Mouse (Mus musculus) forebrain, embryonic 11.5 days (tissue): Measurements from ENCODE around the gene Efr3b. TPM values are rescaled to one million over a fixed set of nuclear protein-coding genes. Genes with fewer than 3 reads are reported as not detected.

Experiments used
- ATAC-seq: fragments of 200-750 bp; cut with Nextera tagmentation; replicated peaks from 2 replicates; pipeline ENCODE4 v1.8.0; 2017; ENCODE audit warnings: moderate TSS enrichment; ENCODE audit not compliant: low FRiP score
- DNase-seq: peaks from one replicate; pipeline ENCODE4 v3.0.0-alpha.2; 2017; ENCODE audit warnings: low spot score
- H3K27ac ChIP-seq: fragments of 300-500 bp; sonication (generic); 2 replicates; pipeline ENCODE4 v1.5.1; 2014; ENCODE audit warnings: low read depth, low read length
- H3K27me3 ChIP-seq: fragments of 300-500 bp; sonication (generic); 2 replicates; pipeline ENCODE4 v1.6.1; 2014; ENCODE audit warnings: mild to moderate bottlenecking, low read length, mixed read lengths; ENCODE audit not compliant: control insufficient read depth, insufficient read depth
- H3K36me3 ChIP-seq: fragments of 300-500 bp; sonication (generic); 2 replicates; pipeline ENCODE4 v1.6.1; 2014; ENCODE audit warnings: mild to moderate bottlenecking, low read length, moderate library complexity, mixed read lengths; ENCODE audit not compliant: control insufficient read depth, insufficient read depth
- H3K4me1 ChIP-seq: fragments of 300-500 bp; sonication (generic); replicated peaks from 2 replicates; pipeline ENCODE4 v1.6.1; 2014; ENCODE audit warnings: low read length, mixed read lengths; ENCODE audit not compliant: control insufficient read depth, insufficient read depth
- H3K4me2 ChIP-seq: fragments of 300-500 bp; sonication (generic); 2 replicates; pipeline ENCODE4 v1.6.1; 2014; ENCODE audit warnings: low read depth, mild to moderate bottlenecking, low read length, moderate library complexity, mixed read lengths; ENCODE audit not compliant: severe bottlenecking
- H3K4me3 ChIP-seq: fragments of 300-500 bp; sonication (generic); 2 replicates; pipeline ENCODE4 v1.5.1; 2014; ENCODE audit warnings: low read depth, low read length
- H3K9ac ChIP-seq: fragments of 300-500 bp; sonication (generic); 2 replicates; pipeline ENCODE4 v1.6.1; 2014; ENCODE audit warnings: low read length
- H3K9me3 ChIP-seq: fragments of 300-500 bp; sonication (generic); 2 replicates; pipeline ENCODE4 v1.6.1; 2016; ENCODE audit warnings: low read length, mixed read lengths; ENCODE audit not compliant: control insufficient read depth
- WGBS: fragments of 180-500 bp; shearing (Covaris S2); extraction: QIAGEN DNeasy Blood & Tissue Kit; methylation state at CpG from one replicate; pipeline ENCODE4 v1.1.7; 2014; 5-methylcytosine and 5-hydroxymethylcytosine counted together
- polyA plus RNA-seq: library from polyadenylated mRNA; unstranded; fragments of >200 nt; fragmentation: Nextera tagmentation; extraction: Ambion mirVana; gene quantifications from 2 replicates; pipeline ENCODE4 v1.2.1, GENCODE M21; 2014

Gene Efr3b
- polyA plus RNA-seq, 1 experiment from 2014 or later = 14.4 TPM

DNA sequence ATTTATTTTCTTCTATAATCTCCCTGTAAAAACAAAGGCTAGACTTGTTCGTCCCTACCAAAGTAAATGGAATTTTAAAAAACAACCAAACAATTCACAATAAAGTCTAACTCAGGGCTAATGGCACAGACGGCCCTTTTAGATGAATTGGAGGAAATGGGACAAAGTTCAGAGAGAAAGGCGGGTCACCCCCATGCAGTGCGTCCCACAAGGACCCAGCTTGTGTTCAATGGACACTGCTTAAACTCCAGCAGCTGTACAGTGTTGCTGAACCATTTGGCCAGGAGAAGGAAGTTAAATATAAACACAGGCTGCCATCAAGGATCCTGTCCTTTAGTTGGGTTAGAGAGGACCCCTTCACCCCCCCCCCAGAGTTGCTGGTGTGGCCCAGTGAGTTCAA is 30.9 kb downstream of the Efr3b start:
- Histone ChIP-seq H3K9ac (no peak overlapping the region), H3K4me1 (peaks cover 2% of the 10 kb centered on the region; the same call in 1 of the 2 replicates), H3K4me3 (no peak overlapping the region), H3K9me3 (no peaks in the 10 kb centered on the region), H3K36me3 (no peaks in the 10 kb centered on the region), H3K27ac (no peak overlapping the region), H3K27me3 (no peaks in the 10 kb centered on the region), H3K4me2 (no peak overlapping the region)
- no peak for DNase-seq
- WGBS = 38% methylated on average over 4 of the region's 4 CpGs
- no peak for ATAC-seq

DNA sequence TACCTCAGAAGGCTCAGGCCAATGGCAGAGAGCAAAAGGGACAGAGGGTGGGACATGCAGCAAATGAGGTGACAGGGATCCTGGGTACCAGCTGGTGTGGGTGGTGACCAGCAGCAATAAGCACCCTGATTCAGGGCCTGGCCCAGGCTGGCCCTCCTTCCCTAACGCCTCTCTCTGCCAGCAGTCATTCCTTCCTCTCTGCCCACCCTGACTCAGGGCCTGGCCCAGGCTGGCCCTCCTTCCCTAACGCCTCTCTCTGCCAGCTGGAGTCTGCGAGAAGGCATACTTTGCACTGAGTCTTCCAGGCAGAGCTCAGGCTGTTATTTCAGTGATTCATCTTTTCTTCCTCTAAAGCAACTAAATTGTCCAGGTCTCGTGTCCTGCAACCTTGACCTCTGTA is 31.5 kb downstream of the Efr3b start:
- no peaks in the 10 kb centered on the region for H3K9me3 ChIP-seq
- 55% methylated on average over 4 of the region's 4 CpGs for WGBS
- no peaks in the 10 kb centered on the region for H3K27me3 ChIP-seq
- H3K4me3 ChIP-seq = no peak overlapping the region
- H3K4me1 ChIP-seq = peaks cover 2% of the 10 kb centered on the region; the same call in 1 of the 2 replicates
- no peak overlapping the region for H3K4me2 ChIP-seq
- ATAC-seq = no peak; the same call in 1 of the 2 replicates
- no peaks in the 10 kb centered on the region for H3K36me3 ChIP-seq
- no peak overlapping the region for H3K9ac ChIP-seq
- H3K27ac ChIP-seq = no peak overlapping the region
- no peak for DNase-seq

DNA sequence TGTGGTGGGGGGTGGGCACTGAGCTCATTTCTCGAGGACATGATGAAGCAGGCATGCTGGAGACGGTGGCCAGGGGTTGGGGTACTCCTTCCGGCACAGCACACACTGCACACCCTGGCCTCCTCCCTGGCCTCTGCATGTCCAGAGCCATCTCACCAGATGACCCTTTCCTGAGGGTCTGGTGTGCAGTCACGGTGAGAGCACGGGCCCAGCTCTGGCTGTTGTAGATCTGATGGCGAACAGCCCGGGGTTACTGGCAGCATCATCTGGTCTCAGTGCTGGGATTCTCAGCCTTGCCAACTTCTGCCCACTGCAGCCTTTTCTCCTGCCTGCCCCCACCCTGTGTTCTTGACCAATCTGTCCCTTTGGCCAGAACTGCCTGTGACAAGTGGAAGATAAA is 32.6 kb downstream of the Efr3b start:
- Histone ChIP-seq H3K9ac (no peak overlapping the region), H3K36me3 (no peaks in the 10 kb centered on the region), H3K4me2 (no peak overlapping the region), H3K27me3 (no peaks in the 10 kb centered on the region), H3K9me3 (no peaks in the 10 kb centered on the region), H3K4me1 (peaks cover 2% of the 10 kb centered on the region; the same call in 1 of the 2 replicates), H3K4me3 (no peak overlapping the region), H3K27ac (no peak overlapping the region)
- WGBS = 88% methylated on average over 7 of the region's 7 CpGs
- no peak for ATAC-seq
- DNase-seq = no peak

DNA sequence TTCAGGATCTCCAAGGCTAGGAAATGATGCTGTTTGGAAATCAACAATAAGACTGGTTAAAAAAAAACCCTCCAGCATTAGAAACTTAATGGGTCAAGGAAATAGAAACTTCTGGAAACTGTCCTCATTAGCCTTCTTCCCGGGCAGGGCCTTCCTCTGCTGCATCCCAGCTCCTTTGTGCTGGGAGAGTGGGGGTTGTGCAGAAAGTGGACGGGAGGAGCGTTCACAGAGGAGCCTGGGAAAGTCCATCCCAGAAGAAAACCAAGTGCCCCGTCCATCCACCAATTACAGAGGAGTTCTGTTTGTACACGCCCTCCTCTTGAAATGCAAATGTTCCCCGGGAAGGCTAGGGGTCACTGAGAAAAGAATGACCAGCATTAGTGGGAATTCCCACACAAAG is 34.1 kb downstream of the Efr3b start:
- peaks cover 2% of the 10 kb centered on the region; the same call in 1 of the 2 replicates for H3K4me1 ChIP-seq
- H3K27me3 ChIP-seq = no peaks in the 10 kb centered on the region
- no peak overlapping the region for H3K4me2 ChIP-seq
- H3K27ac ChIP-seq = no peak overlapping the region
- no peak overlapping the region for H3K4me3 ChIP-seq
- no peaks in the 10 kb centered on the region for H3K36me3 ChIP-seq
- ATAC-seq (no peak; the same call in 1 of the 2 replicates), DNase-seq (no peak)
- no peaks in the 10 kb centered on the region for H3K9me3 ChIP-seq
- no peak overlapping the region for H3K9ac ChIP-seq
- 10% methylated on average over 6 of the region's 6 CpGs for WGBS

DNA sequence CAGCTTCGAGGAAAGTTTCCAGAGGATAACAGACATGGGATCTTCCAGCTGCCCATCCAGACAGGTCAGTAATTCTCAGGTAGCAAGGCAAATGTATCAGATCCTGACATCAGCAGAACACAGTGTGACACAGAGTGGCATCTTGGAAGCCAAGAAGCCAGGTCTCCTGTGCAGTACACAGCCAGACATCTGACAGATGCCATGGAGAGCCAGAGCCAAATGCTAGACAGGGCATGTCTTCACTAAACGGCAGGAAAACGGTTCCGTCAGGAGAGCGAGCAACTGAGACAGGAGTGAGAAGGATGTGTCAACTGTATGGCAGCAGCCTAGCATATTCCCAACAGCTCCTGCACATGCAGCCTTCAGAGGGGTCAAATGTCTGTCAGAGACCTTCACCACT is 38.3 kb downstream of the Efr3b start:
- no peak overlapping the region for H3K9ac ChIP-seq
- H3K4me3 ChIP-seq = no peak overlapping the region
- WGBS = 92% methylated on average over 5 of the region's 5 CpGs
- no peak overlapping the region for H3K4me2 ChIP-seq
- no peaks in the 10 kb centered on the region for H3K4me1 ChIP-seq
- no peak overlapping the region for H3K27ac ChIP-seq
- ATAC-seq (no peak), DNase-seq (no peak)
- H3K27me3 ChIP-seq = no peaks in the 10 kb centered on the region
- no peaks in the 10 kb centered on the region for H3K9me3 ChIP-seq
- H3K36me3 ChIP-seq = no peaks in the 10 kb centered on the region

DNA sequence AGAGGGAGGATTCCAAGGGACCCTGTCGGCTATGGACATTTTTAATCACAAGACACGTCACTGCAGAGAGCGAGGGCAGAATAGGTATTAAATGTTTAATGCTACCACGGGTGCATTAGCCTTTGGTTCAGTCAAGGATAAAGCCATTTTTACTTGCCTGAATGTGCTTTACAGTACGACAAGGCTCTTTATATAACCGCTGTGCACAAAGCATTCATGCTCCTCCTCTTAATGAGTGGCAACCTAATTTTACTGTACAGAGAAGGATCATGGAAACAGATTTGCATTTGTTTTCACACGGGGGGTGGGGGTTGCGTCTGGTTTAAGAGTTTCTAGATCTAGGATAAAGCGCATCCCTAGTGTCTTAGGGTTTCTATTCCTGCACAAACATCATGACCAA is 42.0 kb downstream of the Efr3b start:
- 88% methylated on average over 9 of the region's 9 CpGs for WGBS
- Histone ChIP-seq H3K27me3 (no peaks in the 10 kb centered on the region), H3K9ac (no peak overlapping the region), H3K4me3 (no peak overlapping the region), H3K4me1 (no peaks in the 10 kb centered on the region), H3K9me3 (no peaks in the 10 kb centered on the region), H3K4me2 (no peak overlapping the region), H3K27ac (no peak overlapping the region), H3K36me3 (no peaks in the 10 kb centered on the region)
- ATAC-seq = no peak
- DNase-seq = no peak

DNA sequence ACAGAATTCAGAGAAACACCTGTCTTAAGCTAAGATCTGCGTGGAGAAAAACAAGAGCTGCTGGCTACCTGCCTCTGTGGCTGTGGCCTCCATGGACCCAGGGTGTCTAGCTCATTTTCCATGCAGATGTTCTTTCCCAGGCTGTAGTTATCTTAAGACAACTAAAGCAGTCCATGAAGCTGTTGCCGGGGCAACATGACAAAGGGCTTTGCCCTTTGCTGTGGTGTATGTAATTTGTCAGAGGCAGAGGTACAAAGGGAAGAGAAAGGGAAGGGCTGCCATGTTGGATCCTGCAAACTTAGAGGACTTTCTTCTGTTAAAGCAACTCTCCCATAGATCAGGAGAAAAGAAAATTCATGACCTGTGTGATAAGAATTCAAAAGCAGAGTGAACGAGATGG is 47.7 kb downstream of the Efr3b start:
- no peak for ATAC-seq
- H3K36me3 ChIP-seq = no peaks in the 10 kb centered on the region
- WGBS = 85% methylated on average over 3 of the region's 3 CpGs
- no peak overlapping the region for H3K9ac ChIP-seq
- H3K27me3 ChIP-seq = no peaks in the 10 kb centered on the region
- H3K4me1 ChIP-seq = 0 out of 2 replicates have a peak, but pooled peaks cover 4% of the 10 kb centered on the region
- no peak overlapping the region for H3K4me2 ChIP-seq
- DNase-seq = no peak
- H3K4me3 ChIP-seq = no peak overlapping the region
- H3K27ac ChIP-seq = no peak overlapping the region
- no peaks in the 10 kb centered on the region for H3K9me3 ChIP-seq

DNA sequence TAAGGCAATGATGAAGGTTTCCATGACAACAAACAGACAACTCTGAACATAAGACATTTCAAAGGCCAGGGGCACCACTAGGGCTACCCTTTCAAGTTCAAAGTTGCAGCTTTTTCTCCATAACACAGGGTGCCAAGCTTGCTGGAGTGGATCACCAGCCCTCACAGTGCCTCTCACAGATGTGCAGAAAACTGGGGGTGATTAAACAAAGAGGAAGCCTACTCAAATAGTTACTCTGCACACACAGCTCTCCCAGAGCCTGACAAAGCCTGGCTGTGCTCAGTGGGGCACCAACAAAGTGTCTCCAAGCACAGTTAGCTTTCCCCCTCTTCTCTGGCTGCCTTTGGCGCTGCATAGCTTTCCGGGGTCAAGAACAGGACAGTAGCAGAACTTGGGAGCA is 48.8 kb downstream of the Efr3b start:
- Histone ChIP-seq H3K4me2 (no peak overlapping the region), H3K27ac (no peak overlapping the region), H3K36me3 (no peaks in the 10 kb centered on the region), H3K4me1 (0 out of 2 replicates have a peak, but pooled peaks cover 4% of the 10 kb centered on the region), H3K27me3 (no peaks in the 10 kb centered on the region), H3K9me3 (no peaks in the 10 kb centered on the region), H3K4me3 (no peak overlapping the region), H3K9ac (no peak overlapping the region)
- no peak for DNase-seq
- no peak for ATAC-seq
- WGBS = 66% methylated on average over 2 of the region's 2 CpGs

DNA sequence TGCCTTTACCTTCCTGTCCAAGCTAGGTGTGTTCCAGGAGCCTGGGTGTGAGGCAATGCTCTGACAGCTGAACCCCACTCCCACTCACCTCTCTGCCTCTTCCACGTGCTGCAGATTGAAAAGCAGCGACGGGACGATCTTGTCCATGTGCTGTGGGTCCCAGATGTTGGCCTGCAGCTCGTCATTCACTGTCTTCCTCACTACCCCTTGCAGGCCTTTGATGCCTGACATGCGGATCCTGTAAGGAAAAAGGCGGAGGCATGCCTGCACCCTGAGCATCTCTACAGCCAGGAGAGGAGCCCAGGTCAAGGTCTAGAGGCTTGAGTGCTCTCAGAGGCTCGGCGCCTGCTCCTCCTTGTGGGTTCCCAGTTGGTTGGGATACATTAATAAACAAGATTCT is 54.3 kb downstream of the Efr3b start:
- no peak overlapping the region for H3K9ac ChIP-seq
- 86% methylated on average over 9 of the region's 9 CpGs for WGBS
- H3K4me1 ChIP-seq = peaks cover 4% of the 10 kb centered on the region; the same call in 1 of the 2 replicates
- no peaks in the 10 kb centered on the region for H3K9me3 ChIP-seq
- DNase-seq (no peak), ATAC-seq (no peak)
- H3K27ac ChIP-seq = no peak overlapping the region
- no peak overlapping the region for H3K4me2 ChIP-seq
- H3K36me3 ChIP-seq = no peaks in the 10 kb centered on the region
- H3K4me3 ChIP-seq = no peak overlapping the region
- no peaks in the 10 kb centered on the region; the same call in 1 of the 2 replicates for H3K27me3 ChIP-seq
